Mouse (Mus musculus): ENCODE measurements around the gene Uck2. TPM values are rescaled to one million over a fixed set of nuclear protein-coding genes. Genes with fewer than 3 reads are reported as not detected.

The Uck2 gene
- polyA plus RNA-seq, 1 experiment from 2014 or later, result 47.7 TPM

Small RNA genes lying within 50 kb of the gene (microRNA-seq; reads per million reads assigned to microRNA genes)
- gene Mir6347, result not detected

Other genes starting within 250 kb of the Uck2 start
- 74.0 and 77.1 TPM in 2 replicates for gene Tmco1, start 23.1 kb upstream of the Uck2 start, polyA plus RNA-seq (2014; fragmentation: Nextera tagmentation; extraction: Ambion mirVana)
- 29.2 and 34.8 TPM in 2 replicates for gene Aldh9a1, start 64.7 kb upstream of the Uck2 start, polyA plus RNA-seq (2014; fragmentation: Nextera tagmentation; extraction: Ambion mirVana)
- gene Mgst3, start 108.5 kb upstream of the Uck2 start, polyA plus RNA-seq (2014; fragmentation: Nextera tagmentation; extraction: Ambion mirVana), result 188 and 226 TPM in 2 replicates
- gene Lrrc52, start 181.5 kb upstream of the Uck2 start, polyA plus RNA-seq (2014; fragmentation: Nextera tagmentation; extraction: Ambion mirVana), result not detected in 2 replicates

Data from neural tube, embryonic 14.5 days (tissue).